Mouse (Mus musculus) ES-E14 (cell line): ENCODE data around the gene Top1. TPM values are rescaled to one million over a fixed set of nuclear protein-coding genes. Genes with fewer than 3 reads are reported as not detected.

ENCODE experiments used
- DNase-seq: peaks from one replicate; pipeline ENCODE4 v3.0.0-alpha.2; 2013; ENCODE audit warnings: low read depth, low spot score
- H3K27ac ChIP-seq: 2 replicates; pipeline ENCODE4 v1.5.1; 2012; ENCODE audit warnings: low read depth, mild to moderate bottlenecking, low read length, moderate library complexity, mixed read lengths; ENCODE audit not compliant: poor library complexity, insufficient read depth, severe bottlenecking
- H3K36me3 ChIP-seq: 2 replicates; pipeline ENCODE4 v1.6.1; 2012; ENCODE audit warnings: mild to moderate bottlenecking, low read length, moderate library complexity, mixed read lengths; ENCODE audit not compliant: control insufficient read depth, poor library complexity, insufficient read depth, severe bottlenecking
- H3K4me1 ChIP-seq, 2 experiments: fragments of 150-350 bp in 1 of 2; sonication (generic) in 1 of 2; 2 replicates each; pipeline ENCODE4 v1.6.1; 2012; ENCODE audit warnings: low read length in 2 of 2, mild to moderate bottlenecking in 1 of 2, mixed read lengths in 1 of 2; ENCODE audit not compliant: control insufficient read depth in 2 of 2, insufficient read depth in 2 of 2, poor library complexity in 1 of 2
- H3K4me3 ChIP-seq, 2 experiments: fragments of 150-350 bp in 1 of 2; sonication (generic) in 1 of 2; 2 replicates each; pipeline ENCODE4 v1.5.1; 2012; ENCODE audit warnings: low read length in 2 of 2, low read depth in 1 of 2, mild to moderate bottlenecking in 1 of 2, mixed read lengths in 1 of 2; ENCODE audit not compliant: insufficient read depth in 1 of 2, poor library complexity in 1 of 2, severe bottlenecking in 1 of 2
- H3K9ac ChIP-seq: 2 replicates; pipeline ENCODE4 v1.6.1; 2012; ENCODE audit warnings: low read depth, mild to moderate bottlenecking, low read length, mixed read lengths; ENCODE audit not compliant: poor library complexity, insufficient read depth, severe bottlenecking
- H3K9me3 ChIP-seq: fragments of 150-350 bp; sonication (generic); 2 replicates; pipeline ENCODE4 v1.6.1; 2012; ENCODE audit warnings: low read depth, mild to moderate bottlenecking, low read length; ENCODE audit not compliant: control insufficient read depth, insufficient read depth
- CHD2 ChIP-seq: IDR thresholded peaks from 2 replicates; pipeline ENCODE4 v1.6.1; 2014; ENCODE audit warnings: mild to moderate bottlenecking, low read depth, low read length, inconsistent platforms
- HCFC1 ChIP-seq: IDR thresholded peaks from 2 replicates; pipeline ENCODE4 v1.6.1; 2012; ENCODE audit warnings: low read length, inconsistent platforms, borderline replicate concordance; ENCODE audit not compliant: insufficient read depth
- MAFK ChIP-seq: IDR thresholded peaks from 2 replicates; pipeline ENCODE4 v1.6.1; 2014; ENCODE audit warnings: mild to moderate bottlenecking, low read depth, low read length, inconsistent platforms; ENCODE audit not compliant: insufficient read depth
- ZC3H11A ChIP-seq: IDR thresholded peaks from 2 replicates; pipeline ENCODE4 v1.6.1; 2012; ENCODE audit warnings: low read depth, mild to moderate bottlenecking, inconsistent platforms, low read length, borderline replicate concordance
- ZNF384 ChIP-seq: IDR thresholded peaks from 2 replicates; pipeline ENCODE4 v1.6.1; 2012; ENCODE audit warnings: low read depth, low read length, inconsistent platforms
- in situ Hi-C, 2 experiments: fragments of 600-800 bp; cut with MboI; formaldehyde crosslinking; loops; one replicate each; pipeline ENCODE4 v1.15.1; 2025; ENCODE audit warnings: low sequenced_read_pairs in 2 of 2, inconsistent platforms in 1 of 2; ENCODE audit not compliant: unreplicated experiment in 2 of 2
- total RNA-seq: library from RNA; depleted of rRNA; stranded (reverse); fragments of 300-350 nt; gene quantifications from 2 replicates; pipeline ENCODE4 v1.2.3, GENCODE M21; 2012

Gene Top1
- total RNA-seq, 1 experiment: 52.7 TPM

DNA sequence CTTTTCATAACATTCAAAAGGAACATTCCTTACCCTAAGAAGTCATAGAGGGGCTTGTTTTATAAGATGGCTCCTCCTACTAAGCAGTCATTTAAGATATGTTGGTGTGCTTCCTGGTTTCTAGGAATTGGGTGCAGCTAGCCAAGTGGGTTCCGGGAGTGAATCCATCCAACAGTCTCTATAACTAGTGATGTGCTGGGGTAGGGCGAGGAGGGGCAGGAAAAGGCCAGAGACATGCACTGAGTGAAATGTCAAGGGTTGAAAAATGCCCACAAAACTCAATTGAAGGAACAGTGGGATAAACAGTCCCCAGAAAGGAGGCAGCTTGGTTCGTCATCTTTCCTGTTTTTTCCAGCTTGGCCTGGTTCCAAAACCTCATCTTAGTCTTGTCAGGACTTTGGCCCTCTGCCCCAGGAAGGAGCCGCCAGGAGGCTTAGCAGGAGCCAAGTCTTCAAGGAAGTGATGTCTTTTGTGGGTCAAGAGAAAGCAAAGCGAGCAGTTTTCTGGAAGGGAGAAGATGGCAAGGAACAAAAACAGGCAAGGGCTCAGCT is 24.0 kb upstream of the Top1 start:
- in situ Hi-C loops: no loop called here

DNA sequence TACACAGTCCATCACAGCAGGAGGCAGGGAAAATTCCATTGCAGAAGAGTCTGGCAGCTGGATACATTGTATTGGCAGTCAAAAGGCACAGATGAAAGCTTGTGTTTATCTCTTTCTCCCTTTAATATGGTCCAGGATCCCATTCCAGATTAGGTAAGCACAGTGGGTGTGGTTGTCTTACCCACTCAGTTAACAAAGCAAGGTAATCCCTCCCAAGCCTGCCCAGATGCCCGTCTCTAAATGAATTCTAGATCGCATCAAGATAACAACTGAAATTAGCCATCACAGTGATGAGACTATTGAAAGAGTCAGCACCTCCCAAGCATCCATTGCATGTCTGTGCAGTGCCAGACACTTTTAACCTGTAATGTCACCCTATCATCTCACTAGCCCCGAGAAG is 23.0 kb upstream of the Top1 start:
- TF ChIP-seq ZC3H11A: no peak
- TF ChIP-seq HCFC1: no peak
- TF ChIP-seq MAFK: no peak
- TF ChIP-seq CHD2: no peak
- no peak for TF ChIP-seq ZNF384
- DNase-seq: no peak
- Histone ChIP-seq H3K4me3 (no peak overlapping the region), H3K27ac (no peak overlapping the region), H3K36me3 (no peaks in the 10 kb centered on the region), H3K4me1 (no peaks in the 10 kb centered on the region), H3K9ac (no peak overlapping the region), H3K9me3 (no peaks in the 10 kb centered on the region)
- in situ Hi-C loops: no loop called here

More for the DNA sequence above, 24.0 kb upstream of the Top1 start:
- no peaks in the 10 kb centered on the region for H3K36me3 ChIP-seq
- H3K27ac ChIP-seq: no peak overlapping the region
- H3K4me1 ChIP-seq: no peaks in the 10 kb centered on the region
- no peak overlapping the region for H3K4me3 ChIP-seq
- H3K9me3 ChIP-seq: no peaks in the 10 kb centered on the region
- H3K9ac ChIP-seq: no peak overlapping the region
- DNase-seq: no peak
- no peak for TF ChIP-seq ZC3H11A
- no peak for TF ChIP-seq MAFK
- no peak for TF ChIP-seq CHD2
- no peak for TF ChIP-seq HCFC1
- TF ChIP-seq ZNF384: no peak

DNA sequence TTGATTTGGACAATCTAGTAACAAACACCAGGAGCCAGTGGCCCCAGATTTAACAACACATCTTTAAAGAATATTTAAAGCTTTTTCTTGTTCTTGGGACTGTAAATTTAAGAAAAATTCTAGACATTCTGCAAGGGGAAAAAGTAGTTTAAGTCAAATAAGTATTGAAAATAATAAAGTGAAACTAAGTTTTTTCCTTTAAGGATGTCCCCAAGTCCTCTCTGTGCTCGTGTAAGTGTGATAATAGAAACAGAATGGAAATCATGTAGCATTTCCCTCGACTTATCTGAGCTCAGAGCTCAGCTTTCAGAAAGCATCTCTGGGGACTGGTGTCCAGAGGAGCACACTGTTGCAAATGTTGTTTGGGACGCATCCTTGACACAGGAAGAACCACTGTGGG is 21.9 kb upstream of the Top1 start:
- H3K9me3 ChIP-seq: no peaks in the 10 kb centered on the region
- H3K4me3 ChIP-seq: no peak overlapping the region
- TF ChIP-seq MAFK (no peak), ZC3H11A (no peak), CHD2 (no peak), HCFC1 (no peak), ZNF384 (no peak)
- no peaks in the 10 kb centered on the region; the same call in 1 of the 2 replicates for H3K36me3 ChIP-seq
- no peak overlapping the region for H3K9ac ChIP-seq
- no peaks in the 10 kb centered on the region for H3K4me1 ChIP-seq
- in situ Hi-C loops: no loop called here
- H3K27ac ChIP-seq: no peak overlapping the region
- no peak for DNase-seq

DNA sequence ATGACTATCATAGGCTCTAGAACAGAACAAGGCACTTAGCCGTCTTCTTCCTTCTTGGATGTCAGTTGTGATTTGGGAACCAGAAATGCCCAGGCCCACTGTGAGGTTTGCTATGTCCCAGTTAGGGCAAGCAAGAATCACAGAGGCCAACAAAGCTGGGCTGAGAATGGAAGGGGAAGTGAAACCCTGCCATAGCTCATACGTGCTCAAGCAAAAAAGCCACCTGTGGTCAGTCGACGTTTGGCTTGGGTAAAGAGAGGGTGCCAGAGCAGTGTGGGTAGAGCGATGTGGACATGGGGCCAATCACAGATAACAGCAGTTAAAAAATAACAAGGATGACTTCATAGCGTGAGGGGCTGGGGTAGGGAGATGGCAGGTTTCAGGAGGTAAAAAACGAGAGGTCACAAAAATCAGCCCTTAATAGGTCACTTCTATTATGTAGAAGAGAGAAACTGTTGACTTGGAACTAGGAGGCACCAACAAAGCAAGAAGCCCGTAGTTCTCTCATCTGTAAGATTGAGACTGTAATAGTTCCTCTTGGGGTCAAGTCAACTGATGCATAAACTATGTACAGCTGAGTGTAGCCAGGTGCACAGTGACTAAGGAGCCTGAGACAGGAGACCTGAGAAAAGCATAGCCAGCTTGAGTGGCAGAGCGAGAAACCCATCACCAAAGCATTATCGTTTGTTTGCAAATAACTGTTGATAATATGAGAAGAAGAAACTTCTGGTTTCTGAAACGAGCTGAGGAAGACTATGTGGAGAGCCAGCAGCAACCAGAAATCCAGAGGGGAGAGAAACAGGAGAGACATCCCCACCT is 18.3 kb upstream of the Top1 start:
- no peaks in the 10 kb centered on the region for H3K4me1 ChIP-seq
- no peak for TF ChIP-seq HCFC1
- no peak for TF ChIP-seq MAFK
- TF ChIP-seq CHD2: no peak
- no peak for TF ChIP-seq ZC3H11A
- no peak for TF ChIP-seq ZNF384
- in situ Hi-C loops: no loop called here
- H3K4me3 ChIP-seq: no peak overlapping the region
- no peak for DNase-seq
- peaks cover 9% of the 10 kb centered on the region; the same call in 1 of the 2 replicates for H3K9me3 ChIP-seq
- H3K9ac ChIP-seq: no peak overlapping the region
- no peak overlapping the region for H3K27ac ChIP-seq
- H3K36me3 ChIP-seq: no peaks in the 10 kb centered on the region; the same call in 1 of the 2 replicates
